Mouse (Mus musculus) G1E (cell line): ENCODE data around the gene Resp18.

Experiments
- CTCF ChIP-seq: IDR thresholded peaks from 2 replicates; pipeline ENCODE4 v1.5.1; 2012; ENCODE audit warnings: low read depth, low read length, inconsistent platforms, mixed read lengths
- GATA1 ChIP-seq: IDR thresholded peaks from 2 replicates; pipeline ENCODE4 v1.6.1; 2012; ENCODE audit warnings: borderline replicate concordance, low read length, inconsistent platforms, mixed read lengths
- POLR2AphosphoS5 ChIP-seq: IDR thresholded peaks from 2 replicates; pipeline ENCODE4 v1.6.1; 2012; ENCODE audit warnings: low read depth, low read length, inconsistent platforms; ENCODE audit not compliant: insufficient replicate concordance
- TAL1 ChIP-seq: conservative IDR thresholded peaks from 2 replicates; pipeline ENCODE4 v1.6.1; 2012; ENCODE audit warnings: low read depth, low read length, inconsistent platforms, mixed read lengths

GRCm38 (mm10) chr1:75304662-75305061, 26.4 kb upstream of the Resp18 start:
- no peak for TF ChIP-seq CTCF
- TF ChIP-seq POLR2AphosphoS5 = no peak
- TF ChIP-seq TAL1 = no peak
- TF ChIP-seq GATA1 = no peak
